Mouse (Mus musculus): ENCODE results near the gene Rcan2.
A peak's percentile ranks its signal among the peaks of the same experiment; 100 is the strongest.

Gene Rcan2

GRCm38 (mm10) chr17:44026378-44026777, 225.2 kb downstream of the Rcan2 start:
- DNase-seq: no peak

GRCm38 (mm10) chr17:44026786-44027185, 225.6 kb downstream of the Rcan2 start:
- DNase-seq: no peak

- DNase-seq: no peak
Observed at GRCm38 (mm10) chr17:44027311-44027710, 226.2 kb downstream of the Rcan2 start.

- DNase-seq: no peak
Observed at GRCm38 (mm10) chr17:44029616-44030015, 228.5 kb downstream of the Rcan2 start.

- DNase-seq: no peak
Observed at GRCm38 (mm10) chr17:44030776-44031587, 229.8 kb downstream of the Rcan2 start.

- no peak for DNase-seq
Observed at GRCm38 (mm10) chr17:44035005-44035404, 233.9 kb downstream of the Rcan2 start.

- DNase-seq: no peak
Observed at GRCm38 (mm10) chr17:44038656-44039055, 237.5 kb downstream of the Rcan2 start.

GRCm38 (mm10) chr17:44040449-44040848, 239.3 kb downstream of the Rcan2 start:
- no peak for DNase-seq

GRCm38 (mm10) chr17:44042301-44042700, 241.2 kb downstream of the Rcan2 start:
- no peak for DNase-seq

GRCm38 (mm10) chr17:44042861-44043260, 241.7 kb downstream of the Rcan2 start:
- no peak for DNase-seq

GRCm38 (mm10) chr17:44053427-44053826, 252.3 kb downstream of the Rcan2 start:
- DNase-seq: no peak

- DNase-seq: no peak
Observed at GRCm38 (mm10) chr17:44057123-44057522, 256.0 kb downstream of the Rcan2 start.

GRCm38 (mm10) chr17:44058145-44058544, 257.0 kb downstream of the Rcan2 start:
- DNase-seq: no peak

GRCm38 (mm10) chr17:44060781-44061180, 259.6 kb downstream of the Rcan2 start:
- no peak for DNase-seq

GRCm38 (mm10) chr17:44061289-44061890, 260.2 kb downstream of the Rcan2 start:
- DNase-seq: no peak

GRCm38 (mm10) chr17:44068876-44069275, 267.7 kb downstream of the Rcan2 start:
- DNase-seq: no peak

GRCm38 (mm10) chr17:44071680-44072079, 270.5 kb downstream of the Rcan2 start:
- DNase-seq: no peak

- no peak for DNase-seq
Observed at GRCm38 (mm10) chr17:44075601-44076000, 274.4 kb downstream of the Rcan2 start.

GRCm38 (mm10) chr17:44076051-44076680, 275.0 kb downstream of the Rcan2 start:
- DNase-seq: no peak

GRCm38 (mm10) chr17:44077146-44077842, 276.1 kb downstream of the Rcan2 start:
- DNase-seq: no peak

GRCm38 (mm10) chr17:44077843-44078160, 276.7 kb downstream of the Rcan2 start:
- no peak for DNase-seq

GRCm38 (mm10) chr17:44078631-44079350, 277.6 kb downstream of the Rcan2 start, which contains the start of gene Enpp5:
Enpp5 (plus strand) TSS chr17:44078813.
- DNase-seq: peak; percentile 72 to 80

- no peak for DNase-seq
Observed at GRCm38 (mm10) chr17:44083156-44083555, 282.0 kb downstream of the Rcan2 start.
